Mouse (Mus musculus): Measurements from ENCODE around the gene Adipor2.

Gene Adipor2

DNA sequence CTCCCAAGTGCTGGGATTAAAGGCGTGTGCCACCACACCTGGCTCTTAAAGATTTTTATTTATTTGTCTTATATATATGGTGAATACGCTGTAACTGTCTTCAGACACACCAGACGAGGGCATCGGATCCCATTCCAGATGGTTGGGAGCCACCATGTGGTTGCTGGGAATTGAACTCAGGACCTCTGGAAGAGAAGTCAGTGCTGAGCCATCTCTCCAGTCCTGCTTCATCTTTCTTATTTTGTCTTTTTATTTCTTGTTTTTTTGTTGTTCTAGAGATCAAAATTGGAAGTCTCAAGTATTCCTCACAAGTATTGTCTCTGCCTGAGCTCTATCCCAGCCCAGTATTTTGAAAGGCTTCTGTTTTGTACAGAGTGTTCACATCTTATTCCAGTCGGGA lies 2.9 kb upstream of the Adipor2 start:
- DNase-seq (ENCODE audit: low spot score) = no peak

DNA sequence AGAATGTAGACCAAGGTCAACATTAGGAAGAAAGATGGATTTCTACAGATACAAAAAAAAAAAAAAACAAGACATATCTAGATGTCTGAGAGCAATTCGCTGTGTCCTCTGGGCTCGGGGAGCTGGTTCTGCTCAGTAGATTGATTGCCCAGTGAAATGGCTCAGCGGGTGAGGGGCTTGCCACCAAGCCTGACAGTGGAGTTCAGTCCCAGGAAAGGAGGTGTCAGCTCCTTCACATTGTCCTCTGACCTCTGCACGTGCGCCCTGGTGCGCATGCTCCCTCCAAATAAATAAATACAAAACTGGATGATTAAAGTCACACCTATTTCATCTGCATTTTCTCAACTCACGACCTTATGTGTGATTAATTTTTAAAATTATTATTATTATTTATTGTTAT lies 1.9 kb upstream of the Adipor2 start:
- peak; percentile 45 for DNase-seq (ENCODE audit: low spot score)

DNA sequence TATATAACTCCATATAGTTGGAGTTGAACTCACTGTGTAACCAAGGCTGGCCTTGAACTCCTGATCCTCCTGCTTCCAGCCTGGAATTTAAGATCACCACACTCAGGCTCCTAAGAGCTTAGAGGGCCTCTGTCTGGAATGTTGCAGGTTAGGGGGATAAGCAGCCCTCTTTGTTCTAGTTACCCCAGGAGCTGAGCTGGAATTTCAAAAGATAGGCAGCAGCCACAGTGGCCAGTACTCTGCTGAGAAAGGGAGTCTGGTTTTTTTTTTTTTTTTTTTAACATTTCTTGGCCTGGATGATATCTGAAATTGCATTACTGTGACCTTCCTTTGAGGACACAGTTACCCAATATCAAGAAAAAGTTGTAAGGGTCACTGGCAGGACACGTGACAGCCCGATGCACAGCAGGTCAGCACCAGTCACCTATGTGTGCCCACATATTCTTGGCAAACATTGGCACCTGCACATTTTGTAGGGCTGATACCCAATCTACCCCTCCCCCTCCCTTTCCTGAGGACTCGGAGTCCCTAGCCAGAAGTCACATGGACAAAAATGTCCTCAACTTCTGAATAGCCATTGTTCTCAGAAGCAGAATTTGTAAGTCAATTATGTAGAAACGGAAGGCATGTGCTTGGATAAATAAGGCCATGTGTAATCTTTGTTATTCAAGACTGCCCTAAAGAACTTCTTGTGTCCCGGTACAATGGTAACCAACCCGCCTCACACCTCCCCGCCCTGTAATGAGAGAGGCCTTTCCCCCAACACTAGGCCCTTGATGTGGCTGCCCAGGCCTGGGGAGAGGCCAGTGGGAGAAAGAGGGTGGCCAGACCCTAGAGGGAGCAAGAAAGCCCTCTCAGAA lies 1.1 kb upstream of the Adipor2 start:
- peak; percentile 72 for DNase-seq (ENCODE audit: low spot score)

DNA sequence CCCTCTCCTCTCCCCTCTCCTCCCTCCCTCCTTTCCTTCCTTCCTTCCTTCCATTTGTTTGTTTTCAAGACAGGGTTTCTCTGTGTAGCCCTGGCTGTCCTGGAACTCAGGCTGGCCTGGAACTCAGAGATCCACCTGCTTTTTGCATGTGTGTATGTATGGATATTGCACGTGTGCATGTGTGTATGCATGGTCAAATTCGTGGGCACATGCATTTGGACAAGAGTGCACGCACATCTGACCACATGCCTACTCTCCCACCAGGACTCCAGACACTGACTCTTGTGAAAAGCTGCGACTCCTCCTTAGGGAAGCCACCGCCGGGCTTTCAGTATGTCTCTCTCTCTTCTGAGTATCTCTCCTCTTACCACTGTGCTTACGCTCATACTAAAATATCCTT lies 317 bp upstream of the Adipor2 start:
- DNase-seq (ENCODE audit: low spot score) = no peak

DNA sequence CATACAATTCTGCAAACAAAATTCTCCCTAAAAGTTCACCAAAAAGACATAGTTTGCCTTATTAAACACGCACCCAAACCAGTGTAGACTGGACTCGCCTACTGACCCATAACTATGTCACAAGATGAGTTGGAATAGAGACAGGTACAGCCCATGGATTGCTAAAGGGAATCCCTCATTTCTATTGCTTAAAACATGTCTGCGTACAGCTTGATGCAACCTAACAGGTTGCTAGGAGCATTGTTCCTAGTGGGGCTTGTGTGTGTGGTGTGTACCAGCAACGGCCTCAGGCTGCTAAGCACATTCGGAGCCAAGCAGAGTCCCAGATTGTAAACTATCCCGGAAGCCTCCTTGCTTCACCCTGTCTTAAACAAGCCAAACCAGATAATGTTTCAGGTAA lies 861 bp downstream of the Adipor2 start:
- no peak for DNase-seq (ENCODE audit: low spot score)

DNA sequence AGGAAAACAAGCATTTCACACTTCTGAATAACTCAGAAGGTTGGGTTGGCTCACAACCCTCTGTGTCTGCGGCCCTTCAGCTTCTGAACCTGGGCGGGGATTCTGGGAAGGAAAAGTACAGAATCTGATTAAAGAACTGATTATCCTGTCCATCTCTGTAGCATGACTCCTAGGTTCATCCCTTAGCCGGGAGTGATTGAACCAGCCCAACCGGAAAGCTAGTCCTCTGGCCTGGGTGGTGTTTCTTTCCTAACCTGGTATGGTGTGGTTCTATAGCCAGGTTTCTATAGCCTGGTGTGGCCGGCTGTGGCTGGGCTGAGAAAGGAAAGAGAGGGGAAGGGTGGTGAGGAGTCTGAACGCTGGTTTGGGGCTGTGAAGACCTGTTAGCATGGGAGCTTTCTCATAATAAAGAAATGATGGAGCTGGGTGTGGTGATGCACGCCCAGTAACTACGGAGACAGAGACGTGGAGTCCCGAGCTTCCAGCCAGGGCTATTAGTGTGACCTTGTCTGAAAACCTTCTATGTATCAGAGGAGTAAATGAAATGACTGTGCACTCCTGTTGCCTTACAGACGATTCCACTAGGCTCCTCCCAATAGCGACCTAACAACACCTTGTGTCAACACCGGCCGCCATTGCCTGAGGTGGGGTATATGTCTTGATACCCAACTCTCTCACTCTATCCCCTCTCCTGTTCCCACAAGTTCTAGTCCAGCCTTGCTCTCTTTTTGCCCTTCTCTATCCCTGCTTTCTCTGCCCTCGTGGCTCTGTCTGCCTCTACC lies 3.1 kb downstream of the Adipor2 start:
- DNase-seq (ENCODE audit: low spot score) = no peak

DNA sequence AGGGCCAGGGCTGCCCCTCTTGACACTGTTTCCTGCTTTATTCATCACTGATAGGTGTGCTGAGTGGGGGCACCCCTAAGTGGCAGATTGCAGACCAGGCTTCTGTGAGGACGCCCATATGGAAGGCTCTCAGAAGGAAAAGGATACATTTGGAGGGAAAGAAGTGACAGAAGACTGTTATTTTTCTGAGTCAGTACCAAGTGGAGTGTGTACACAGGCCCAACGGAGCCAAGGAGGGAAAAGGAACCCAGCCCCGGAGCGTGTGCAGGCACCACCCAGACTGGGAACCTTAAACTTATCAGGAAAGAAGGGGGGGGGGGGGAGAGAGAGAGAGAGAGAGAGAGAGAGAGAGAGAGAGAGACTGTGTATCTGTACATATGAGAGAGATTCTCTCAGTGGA lies 4.9 kb downstream of the Adipor2 start:
- DNase-seq (ENCODE audit: low spot score) = no peak

DNA sequence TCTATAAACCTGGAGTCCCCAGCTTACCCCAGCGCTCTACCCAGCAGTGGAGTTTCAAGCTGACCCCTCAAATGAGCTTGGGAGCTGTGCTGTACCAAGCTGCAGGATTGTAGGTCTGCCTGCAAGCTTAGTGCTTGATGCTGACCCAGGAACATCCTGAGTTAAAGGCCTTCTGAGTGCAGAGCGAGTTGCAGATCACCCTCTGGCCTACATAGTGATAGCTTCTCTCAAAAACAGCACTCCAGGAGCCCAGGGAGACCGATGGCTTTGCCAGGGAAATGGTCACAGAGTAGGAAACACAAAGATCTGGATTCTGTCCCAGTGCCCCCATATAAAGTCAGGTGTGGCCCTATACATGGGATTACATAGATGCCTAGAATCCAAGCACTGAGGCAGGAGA lies 6.0 kb downstream of the Adipor2 start:
- no peak for DNase-seq (ENCODE audit: low spot score)

DNA sequence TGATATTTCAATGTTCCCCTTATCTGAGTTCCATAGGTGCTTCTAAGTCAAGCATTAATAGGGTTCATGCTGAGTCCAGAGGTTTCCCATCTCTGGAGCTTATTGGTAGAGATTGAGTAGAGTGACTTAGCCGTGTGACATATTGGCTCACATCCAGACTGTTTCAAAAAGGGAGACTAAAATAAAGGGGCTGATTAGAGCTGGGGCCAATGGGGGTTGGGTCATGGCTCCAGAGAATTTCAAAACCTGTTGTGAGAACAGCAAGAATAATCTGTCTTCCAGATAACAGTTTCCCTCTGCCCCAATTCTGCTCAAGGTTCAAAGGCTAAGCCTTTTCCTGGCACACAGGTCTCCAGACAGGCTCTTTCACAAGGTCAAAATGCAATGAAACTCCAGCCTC lies 7.7 kb downstream of the Adipor2 start:
- DNase-seq (ENCODE audit: low spot score) = no peak

DNA sequence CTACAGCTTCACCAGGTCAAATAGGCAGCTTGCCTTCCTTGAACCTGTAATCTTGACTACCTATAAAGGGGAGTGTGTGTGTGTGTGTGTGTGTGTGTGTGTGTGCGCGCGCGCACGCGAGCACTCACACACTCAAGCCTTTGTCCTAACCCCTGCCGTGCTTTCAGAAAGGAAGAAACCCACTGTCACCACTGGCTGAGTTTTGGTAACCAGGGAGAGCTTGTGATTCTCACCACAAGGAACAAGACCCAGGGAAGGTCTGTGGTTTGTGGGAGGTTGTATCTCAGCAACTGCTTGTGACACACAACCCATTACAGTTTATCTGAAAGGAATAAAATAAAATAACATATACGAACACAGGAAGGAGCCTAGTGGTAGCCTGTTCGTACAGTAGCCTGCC lies 8.9 kb downstream of the Adipor2 start:
- no peak for DNase-seq (ENCODE audit: low spot score)

DNA sequence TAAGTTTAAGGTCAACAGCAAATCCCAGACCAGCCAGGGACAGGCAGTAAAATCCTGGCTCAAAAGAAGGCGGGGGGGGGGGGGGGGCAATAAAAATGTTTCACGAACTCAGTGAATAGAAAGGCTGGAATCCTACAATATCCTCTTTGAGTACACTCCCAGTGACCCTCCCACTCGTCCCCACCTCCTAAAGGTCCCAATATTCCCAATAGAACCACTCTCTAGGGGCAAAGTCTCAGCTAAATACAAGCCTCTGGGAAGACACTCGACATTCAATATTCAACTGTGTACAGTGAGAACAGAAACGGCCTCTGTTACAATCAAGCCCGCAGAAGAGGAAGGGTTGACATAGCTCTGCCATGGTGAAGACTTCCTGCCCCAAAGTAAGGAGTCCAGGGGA lies 9.7 kb downstream of the Adipor2 start:
- DNase-seq (ENCODE audit: low spot score) = no peak

DNA sequence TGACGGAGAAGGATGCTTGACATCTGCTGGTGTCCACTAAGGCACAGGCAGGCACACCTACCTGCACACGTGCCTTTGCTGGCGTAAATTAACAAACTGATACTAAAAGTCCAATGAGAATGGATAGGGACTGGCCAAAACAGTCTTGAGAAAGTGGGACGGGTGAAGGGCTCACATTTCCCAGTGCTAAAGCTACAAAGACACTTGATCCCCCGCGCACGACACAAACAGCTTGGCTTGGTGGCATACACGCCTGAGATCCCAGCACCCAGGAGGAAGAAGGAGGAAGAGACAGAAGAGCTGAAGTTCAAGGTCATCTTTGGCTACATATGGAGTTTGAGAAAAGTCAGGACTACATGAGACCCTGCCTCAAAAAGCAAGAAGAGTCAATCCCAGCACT lies 11.0 kb downstream of the Adipor2 start:
- DNase-seq (ENCODE audit: low spot score) = no peak

DNA sequence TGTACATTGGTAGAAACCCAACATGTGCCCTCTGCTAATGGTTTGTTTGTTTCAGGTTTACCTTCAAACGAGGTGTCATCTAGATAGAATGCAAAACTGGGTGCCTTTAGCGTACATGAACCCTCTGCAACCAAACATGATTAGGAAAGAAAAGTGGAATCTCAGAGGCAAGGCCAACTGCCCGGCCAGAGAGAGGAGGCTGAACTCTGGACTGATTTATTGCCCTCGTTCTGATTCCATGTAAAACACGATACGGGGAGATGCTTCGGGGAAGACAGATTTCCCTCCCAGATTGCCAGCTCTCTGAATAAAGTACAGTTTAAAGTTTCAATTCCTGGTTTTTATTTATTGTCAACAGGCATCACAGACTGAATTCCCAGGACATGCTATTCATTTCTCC lies 12.2 kb downstream of the Adipor2 start:
- DNase-seq (ENCODE audit: low spot score) = no peak

DNA sequence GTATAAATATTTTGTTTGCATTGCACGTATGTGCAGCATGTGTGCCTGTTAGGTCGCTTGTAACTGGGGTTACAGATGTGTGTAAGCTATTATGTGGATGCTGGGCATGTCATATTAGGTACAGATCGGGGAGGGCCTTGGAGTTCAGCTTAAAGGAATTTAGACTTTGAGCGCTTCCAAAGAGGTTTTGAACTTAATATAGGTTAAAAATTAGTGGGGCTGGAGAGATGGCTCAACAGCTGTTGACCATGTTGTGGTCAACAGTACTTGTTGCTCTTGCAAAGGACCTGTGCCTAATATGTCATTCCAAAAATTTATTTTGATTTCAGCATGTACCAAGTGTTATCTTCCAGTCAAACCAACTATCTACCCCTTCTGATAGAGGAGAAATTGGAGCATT lies 12.7 kb downstream of the Adipor2 start:
- no peak for DNase-seq (ENCODE audit: low spot score)

DNA sequence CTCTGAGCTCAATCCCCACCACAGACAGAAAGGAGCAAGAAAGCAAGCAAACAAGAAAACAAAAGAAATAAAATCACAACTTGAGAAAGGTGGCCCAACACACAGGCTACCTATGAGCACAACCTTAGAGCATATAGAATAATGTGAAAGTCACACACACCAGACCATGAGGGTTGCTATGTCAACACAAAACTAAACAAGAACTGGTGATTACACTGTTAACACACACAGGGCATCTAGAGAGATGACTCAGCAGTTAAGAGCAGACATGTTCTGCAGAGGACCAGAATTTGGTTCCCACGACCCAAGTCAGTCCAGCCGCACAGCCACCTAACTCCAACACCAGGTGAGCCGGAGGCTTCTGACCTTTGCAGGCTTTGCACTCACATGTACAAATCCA lies 14.5 kb downstream of the Adipor2 start:
- no peak for DNase-seq (ENCODE audit: low spot score)

DNA sequence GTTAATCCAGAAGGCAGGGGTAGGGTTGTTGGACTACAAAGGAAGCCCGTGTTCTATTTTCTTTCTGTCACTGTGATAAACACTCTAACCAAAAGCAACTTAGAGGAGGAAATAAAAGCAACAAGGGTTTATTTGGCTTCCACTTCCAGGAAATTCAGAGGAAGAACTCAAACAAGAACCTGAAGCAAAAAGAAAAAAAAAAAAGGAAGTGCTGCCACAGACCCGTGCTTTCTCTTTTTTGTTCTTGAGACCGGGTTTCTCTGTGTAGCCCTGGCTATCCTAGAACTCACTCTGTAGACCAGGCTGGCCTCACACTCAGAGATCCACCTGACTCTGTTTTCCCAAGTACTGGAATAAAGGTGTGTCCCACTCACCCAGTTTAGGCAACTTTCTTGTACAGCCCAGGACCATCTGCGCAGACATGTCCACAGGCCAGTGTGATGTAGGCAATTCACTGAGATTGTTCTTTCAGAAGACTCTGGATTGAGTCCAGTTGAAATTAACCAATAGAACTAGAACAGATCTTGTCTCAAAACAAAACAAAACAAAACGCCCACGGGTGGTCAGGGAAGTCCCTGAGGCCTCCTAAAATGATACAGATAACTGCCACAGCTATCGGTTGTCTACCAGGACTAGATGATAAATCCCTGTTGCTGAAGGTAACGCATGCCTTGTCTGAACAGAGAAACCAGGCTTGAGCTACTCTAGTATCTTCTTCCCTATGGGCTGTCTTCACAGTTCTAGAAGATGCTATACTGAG lies 15.8 kb downstream of the Adipor2 start:
- DNase-seq (ENCODE audit: low spot score) = no peak

DNA sequence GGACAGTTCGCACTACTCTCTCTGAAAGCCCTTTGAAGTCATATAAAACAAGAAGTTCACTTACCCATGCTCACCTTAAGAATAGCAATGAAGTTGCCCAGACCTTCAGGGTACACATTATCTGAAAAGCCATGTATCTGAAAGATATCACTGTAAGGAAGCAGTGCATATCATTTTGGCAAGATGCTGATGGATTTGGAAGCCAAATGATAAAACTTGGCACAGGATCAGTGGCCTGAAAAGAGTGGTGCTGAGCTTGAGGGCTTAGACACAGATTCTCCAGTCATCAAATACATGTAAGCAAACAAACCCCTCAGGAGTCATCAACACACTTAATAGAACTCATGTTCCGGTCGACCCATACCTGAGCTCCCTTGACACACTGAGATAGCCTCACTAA lies 16.9 kb downstream of the Adipor2 start:
- DNase-seq (ENCODE audit: low spot score) = no peak

DNA sequence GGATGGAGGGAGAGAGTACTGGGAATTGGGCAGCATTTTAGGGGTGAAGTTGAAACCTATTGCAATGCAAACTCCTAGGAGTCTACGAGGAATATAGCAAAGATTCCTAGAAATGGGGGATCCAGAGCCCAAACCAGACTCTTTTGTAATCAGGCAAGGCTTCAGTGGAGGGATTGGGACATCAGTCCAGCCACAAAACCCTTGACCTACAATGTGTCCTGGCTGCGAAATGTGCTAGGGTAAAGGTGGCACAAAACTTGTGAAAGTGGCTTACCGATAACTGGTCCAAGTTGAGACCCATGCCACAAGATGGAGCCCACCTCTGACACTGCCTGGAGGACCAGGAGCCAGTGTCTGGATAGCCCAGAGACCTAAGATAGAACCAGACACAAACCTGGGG lies 18.1 kb downstream of the Adipor2 start:
- no peak for DNase-seq (ENCODE audit: low spot score)

DNA sequence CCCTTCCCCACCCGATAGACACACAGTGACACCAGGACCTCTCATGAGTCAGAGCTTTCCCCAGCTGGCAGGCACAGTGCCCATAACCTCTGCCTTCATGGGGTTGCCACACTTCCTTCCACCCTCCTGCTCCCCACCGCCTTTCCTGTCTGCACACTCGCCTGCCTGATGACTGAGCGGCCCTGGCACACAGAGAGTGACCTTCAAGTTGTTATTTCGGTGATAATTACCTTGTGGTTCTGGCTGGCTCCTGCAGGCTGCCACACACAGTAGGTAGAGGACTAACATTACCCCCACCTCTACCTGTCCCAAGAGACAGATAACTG lies 21.2 kb downstream of the Adipor2 start:
- DNase-seq (ENCODE audit: low spot score) = no peak

DNA sequence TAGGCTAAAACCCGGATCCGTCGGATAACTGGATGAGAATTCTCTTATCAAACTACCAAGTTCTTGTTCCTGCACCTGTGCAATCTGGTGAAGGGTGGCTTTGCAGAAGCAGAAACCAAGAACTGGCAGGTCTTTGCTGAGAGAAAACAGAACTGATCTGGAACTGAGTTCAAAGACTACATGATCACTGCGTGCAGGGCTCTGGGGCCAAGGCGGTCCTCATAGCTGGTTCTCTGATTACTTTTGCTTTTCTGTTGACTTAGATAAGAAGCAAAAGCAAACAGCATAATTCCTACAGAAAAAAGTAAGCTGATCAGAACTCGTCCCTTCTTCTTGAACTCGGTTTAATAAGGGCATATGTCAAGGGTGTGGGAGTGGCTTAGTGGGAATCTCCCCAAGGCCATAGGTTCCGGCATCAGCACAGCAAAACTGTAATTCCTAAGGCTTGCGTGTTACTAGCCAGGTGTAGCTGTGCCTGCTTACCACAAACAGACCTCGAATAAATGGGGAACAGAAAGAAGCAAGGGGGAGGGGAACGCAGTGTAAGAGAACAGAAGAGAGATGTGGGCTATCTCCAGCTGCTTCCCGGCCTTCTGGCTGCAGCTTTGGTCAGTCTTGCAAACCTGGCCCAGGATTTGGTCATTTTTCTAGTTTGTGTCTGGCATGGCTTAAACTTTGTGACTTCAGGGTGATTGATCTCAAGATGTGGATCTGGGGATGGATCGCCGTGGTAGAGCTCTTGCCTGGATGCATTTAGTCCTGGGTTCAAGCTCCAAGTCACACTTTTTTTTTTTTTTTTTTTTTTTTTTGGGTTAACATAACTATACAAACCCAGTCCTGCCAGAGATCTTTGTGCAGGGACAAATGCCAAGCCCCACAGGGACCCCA lies 21.8 kb downstream of the Adipor2 start:
- no peak for DNase-seq (ENCODE audit: low spot score)

DNA sequence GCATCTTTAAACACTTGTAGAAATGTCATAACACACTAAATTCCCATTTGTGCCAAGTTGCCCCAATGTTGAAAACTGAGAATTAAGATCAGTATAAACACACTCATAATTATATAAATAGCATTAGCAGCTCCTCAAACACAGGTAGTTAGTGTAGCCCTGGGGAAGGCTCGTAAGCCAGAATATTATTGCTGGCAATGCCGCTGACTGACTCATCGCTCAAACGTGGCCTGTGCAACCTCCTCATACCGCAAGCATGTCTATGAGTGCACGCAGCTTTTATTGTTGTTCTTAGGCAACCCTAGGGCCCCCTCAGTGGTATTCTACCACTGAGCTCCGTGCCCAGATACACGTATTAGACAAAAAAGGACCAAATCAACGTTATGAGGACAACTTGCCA lies 24.7 kb downstream of the Adipor2 start:
- DNase-seq (ENCODE audit: low spot score) = no peak

DNA sequence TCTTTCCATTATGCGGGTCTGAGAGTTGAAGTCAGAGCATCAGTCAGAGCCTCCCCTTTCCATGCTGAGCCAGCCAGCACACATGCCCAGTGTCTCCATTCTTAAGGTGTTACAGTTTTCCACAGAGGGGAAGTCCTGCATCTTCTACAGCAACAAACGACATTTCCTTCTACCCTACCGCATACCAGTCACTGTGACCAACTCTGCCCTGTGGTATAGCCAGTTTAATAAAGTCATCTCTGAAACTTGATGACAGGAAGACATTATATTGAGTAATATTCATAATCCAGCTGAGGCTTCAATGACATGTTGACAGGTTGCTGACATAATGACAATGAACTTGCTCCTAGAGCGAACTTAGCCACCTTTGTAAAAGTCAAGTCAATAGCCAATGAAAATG lies 26.8 kb downstream of the Adipor2 start:
- no peak for DNase-seq (ENCODE audit: low spot score)

Data from embryo, embryonic 10.5 days (tissue).